Mouse (Mus musculus) liver (tissue): Measurements from ENCODE around the gene Psmd13.

ENCODE experiments used
- DNase-seq: peaks from one replicate; pipeline ENCODE4 v3.0.0-alpha.2; 2020; ENCODE audit warnings: mixed read lengths

Gene Psmd13

DNA sequence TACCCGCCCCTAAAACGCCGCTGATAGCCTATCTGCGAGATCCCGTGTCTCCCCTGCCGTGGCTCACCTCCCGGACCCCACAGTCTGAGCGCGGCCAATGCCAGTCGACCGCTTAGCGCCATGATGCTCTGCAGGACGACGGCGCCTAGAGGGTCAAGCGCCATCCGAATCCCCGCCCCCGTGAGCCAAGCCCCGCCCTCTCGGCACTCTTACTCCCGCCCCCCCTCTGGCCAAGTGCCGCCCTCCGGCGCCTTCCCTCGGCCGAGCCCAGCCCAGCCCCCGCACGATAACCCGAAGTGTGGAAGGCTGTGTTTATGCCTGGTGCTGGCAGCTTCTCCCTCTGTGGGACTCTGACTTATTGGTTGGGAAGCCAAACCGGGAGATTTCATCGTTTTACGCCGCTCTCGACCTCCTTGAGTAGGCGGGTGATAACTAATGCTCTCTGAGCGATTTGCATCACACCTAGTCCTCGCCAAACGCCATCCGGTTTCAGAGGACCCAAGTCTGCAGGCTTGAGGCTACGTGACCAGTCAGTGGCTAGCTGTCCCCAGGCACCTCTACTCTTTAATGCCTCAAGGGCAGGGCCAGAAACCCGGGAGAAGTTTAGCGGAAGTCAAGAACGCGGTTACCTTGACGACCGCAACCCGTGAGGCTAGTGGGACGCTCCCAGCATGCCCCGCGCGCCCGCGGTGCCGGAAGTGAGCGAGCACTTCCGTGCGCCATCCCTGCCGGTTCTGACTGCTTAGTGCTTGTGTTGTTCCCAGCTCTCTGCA, at the start of gene Psmd13, which contains the start of gene Sirt3:
TSS of gene Psmd13 (plus strand) at position 273 of the 773 bp plus-strand sequence.
TSS of gene Sirt3 (minus strand) at position 614 of the 773 bp plus-strand sequence.
- peak; percentile 95 for DNase-seq

DNA sequence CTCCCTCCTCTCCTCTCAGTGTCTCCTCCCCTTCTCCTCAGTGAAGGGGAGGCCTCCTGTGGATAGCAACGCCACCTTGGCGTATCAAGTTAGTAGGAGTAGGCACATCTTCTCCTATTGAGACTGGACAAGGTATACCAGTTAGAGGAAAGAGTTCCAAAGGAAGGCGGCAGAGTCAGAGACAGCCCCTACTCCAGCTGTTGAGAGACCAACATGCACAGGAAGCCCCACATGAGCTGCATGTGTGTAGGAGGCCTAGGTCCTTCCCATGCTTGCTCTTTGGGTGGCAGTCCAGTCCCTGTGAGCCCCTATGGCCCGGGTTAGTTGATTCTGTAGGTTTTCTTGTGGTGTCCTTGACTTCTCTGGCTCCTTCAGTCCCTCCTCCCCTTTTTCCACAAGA, 48.4 kb upstream of the Psmd13 start:
- DNase-seq, result no peak

DNA sequence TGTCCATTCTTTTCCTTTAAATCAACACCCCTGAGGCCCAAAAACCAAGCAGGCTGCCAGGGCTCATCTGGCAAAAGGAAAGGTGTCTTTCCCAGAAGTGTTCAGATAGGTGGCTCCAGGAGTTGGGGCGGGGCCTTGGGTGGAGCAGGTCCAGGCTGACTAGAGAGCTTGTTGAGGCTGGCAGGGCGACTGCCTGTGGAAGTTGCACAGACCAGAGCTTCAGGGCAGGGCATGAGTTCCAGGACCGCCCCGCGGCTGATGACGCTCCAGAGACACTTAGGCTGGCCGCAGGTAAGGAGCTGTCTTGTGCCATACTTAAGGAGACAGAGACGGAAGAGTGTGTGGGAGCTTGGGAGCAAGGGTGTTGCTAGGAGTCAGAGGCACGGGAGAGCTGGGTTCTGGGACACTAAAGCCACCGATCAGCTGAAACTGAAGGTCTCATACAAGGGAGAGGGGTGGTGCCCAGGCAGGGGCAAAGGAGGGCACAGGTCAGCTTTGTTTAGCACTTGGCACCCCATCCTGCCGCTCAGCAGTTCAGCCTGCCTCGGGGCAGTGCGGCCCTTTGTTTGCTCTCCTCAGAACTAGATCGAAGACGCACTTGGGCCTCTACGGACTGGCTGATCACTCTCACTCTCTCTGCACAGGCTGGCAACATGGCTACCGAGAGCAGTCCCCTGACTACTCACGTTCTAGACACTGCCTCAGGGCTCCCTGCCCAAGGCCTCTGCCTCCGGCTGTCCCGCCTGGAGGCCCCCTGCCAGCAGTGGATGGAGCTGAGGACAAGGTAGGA, 46.6 kb upstream of the Psmd13 start, which contains the start of gene Urah:
TSS of gene Urah (plus strand) at position 51 of the 790 bp plus-strand sequence.
- DNase-seq, result peak; percentile 28

DNA sequence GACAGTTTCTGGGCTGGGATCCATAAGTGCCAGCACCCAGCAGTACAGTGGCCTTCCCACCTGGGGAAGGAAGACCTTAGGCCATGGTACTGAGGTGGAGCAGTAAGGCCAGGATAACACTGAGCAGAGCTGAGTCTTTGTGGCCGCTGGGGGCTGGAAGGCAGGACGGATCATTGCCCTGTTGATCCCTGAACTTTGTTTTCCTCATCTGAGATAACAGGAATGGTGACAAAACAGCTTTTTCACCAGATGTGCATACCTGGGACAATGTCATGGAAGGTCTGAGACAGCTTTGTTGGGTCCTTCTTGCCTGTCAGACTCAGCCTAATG, 46.0 kb upstream of the Psmd13 start:
- DNase-seq, result no peak

DNA sequence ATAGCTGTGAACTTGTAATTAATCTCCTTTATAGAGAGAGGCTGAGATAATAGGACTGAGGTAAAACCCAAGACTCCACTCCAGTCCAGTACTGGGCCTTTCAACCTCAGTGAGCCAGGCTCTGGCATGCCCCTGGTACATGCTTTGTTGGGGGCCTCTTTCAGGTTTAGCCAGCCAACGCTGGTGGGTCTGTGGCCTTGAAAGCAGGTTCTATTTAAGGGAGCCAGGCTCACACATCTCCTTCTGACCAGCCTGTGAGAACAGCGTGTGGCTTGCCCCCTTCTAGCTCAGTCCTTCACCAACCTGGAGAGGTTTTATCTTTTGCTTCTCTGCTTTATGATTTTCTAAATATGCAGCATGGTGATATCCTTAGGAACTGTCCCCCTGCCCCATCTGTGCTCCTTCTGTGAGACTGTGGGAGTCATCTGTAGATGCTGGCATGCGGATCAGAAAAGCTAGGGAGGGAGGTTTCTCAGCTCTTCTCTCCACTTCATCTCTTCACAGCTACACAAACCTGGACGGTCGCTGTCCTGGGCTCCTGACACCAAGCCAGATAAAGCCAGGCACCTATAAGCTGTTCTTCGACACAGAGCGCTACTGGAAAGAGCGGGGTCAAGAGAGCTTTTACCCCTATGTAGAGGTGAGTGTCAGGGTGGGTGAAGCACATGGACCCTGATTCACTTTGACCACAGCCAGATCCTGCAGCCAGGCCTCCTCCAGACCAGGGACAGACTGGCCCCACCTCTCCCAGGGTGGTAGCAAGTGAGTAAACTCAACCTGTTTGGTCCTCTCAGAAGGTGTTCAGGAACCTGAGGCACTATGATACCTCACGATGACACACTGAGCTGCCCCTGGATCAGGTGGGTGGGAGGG, 45.3 kb upstream of the Psmd13 start:
- no peak for DNase-seq

DNA sequence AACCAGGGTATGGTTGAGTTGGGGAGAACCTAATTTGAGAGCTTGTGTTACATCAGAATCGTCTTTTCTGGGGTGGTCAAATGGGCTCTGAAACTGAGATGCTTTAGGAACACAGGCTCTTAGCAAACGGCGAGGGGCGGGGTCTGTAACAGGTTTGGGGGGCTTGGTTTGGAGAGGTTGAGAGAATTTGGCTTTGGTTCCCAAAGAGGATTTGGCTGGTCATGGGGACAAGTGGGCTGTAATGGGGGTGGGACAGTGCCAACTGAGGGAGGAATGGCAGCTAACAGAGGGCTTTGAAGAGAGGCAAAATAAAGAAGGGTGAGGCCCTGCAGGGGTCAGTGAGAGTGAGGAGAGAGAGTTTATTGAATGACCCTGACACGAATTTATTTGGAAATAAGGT, 42.2 kb upstream of the Psmd13 start:
- DNase-seq, result no peak

DNA sequence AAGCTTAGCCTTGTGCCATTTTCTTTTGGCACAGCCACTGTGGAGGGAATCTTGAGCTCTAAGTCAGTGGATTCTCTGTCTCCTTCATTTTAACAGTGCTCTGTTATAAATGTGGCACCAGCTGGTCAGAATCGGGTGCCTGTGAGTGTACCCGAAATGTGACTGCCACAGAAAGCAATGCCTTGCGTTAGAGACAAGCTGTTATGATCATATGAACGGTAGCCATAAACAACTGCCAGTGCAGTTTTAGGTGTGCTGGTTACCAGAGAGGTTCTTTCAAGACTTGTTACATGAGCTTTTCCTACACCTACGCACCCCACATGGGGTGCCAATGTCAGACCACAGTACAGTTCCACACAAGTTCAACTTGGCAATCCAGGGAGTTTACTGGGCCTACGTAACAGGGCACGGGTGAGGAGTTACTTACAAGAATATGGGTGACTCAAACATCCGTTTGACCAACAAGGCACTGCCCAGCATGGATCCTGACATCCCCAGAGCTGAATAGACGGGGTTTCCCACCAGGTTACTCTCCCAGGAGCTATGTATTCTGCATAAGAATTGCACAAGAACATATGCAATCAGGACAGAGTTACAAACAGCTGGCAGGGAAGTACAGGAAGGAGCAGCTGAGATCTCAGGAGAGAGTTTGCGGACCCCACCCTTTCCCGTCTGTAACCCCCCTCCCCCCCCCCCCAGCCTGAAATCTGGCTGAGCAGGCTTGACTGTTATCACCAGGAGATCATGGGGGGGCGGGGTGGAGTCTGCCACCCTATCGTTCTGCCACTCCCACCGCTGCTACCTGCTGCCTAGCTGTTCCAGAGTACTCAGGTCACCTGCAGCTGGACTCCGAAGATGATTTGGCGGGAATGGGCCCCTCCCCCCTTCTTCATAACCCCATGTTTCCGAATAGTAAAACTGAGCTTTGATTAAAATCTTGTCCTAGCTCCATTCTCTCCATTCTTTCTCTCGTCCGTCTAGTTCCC, 40.7 kb upstream of the Psmd13 start:
- no peak for DNase-seq

DNA sequence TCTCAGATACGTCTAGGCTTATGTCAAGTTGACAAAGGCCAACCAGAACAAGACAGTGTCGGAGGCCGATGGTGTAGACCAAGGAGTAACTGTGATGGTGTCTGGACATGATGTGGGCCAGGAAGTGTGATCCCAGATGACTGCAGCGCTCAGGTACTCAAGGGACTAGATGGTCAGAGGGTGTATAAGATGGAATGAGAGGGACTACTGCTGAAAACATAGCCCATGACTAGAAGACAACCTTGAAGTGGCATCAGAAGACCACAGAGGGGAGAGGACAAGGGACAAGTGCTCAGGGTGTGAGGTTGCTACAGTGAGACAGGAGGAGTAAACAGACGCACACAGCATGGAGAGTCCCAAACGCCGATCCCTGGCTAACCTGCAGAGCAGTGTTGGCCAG, 38.0 kb upstream of the Psmd13 start:
- no peak for DNase-seq

DNA sequence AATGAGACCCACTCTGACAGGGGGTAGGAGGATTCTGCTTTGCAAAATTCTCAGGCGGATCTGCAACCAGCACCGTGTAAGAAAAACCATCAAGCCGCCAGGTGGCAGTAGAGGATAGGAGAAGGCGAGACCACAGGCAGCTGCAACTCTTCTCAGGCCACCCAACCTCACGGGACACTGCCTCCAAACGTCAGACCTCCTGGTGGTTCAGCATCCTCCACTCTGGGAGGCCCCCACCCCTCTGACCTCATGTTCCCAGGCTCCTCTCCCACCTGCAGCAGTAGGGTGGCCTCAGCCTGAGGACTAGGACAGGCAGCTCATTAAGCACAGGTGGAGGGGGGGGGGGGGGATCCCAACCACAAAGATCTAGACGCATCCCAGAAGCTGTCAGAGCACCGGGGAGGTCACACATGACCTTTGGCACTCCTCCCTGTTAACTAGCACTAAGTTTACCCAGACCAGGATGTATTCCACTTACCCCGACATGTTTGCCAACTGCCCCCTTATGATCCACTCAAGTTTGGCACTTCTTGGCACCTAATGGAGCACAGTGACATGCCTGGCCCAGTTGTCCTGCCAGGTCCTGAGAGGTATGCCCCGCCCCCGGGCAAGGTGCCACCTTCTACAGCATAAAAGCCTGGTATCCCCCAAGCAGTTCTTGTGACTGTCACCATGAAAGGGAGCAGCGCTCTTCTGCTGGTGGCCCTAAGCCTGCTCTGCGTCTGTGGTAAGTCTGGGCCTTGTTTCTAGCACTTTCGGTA, 36.7 kb upstream of the Psmd13 start, which contains the start of gene Scgb1c1:
TSS of gene Scgb1c1 (plus strand) at position 643 of the 761 bp plus-strand sequence.
- peak; percentile 89 for DNase-seq

DNA sequence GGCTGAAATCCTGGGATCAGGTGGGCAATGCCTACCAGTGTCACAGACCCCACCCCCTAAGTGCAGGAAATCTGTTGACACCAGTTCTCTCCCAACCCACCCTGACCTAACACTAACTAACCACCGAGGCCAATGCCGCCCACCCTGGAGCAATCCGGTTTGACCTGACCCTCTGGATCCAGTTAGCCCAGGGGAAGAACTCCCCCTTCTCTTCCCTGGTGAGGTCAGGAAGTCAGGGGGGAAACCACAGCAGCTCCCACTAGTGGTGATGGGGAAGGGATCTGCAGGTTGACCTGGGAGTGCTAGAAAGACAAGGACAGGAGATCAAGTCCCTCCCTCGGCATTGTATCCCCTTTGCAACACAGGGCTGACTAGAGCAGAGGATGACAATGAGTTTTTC, 36.1 kb upstream of the Psmd13 start:
- DNase-seq, result no peak

DNA sequence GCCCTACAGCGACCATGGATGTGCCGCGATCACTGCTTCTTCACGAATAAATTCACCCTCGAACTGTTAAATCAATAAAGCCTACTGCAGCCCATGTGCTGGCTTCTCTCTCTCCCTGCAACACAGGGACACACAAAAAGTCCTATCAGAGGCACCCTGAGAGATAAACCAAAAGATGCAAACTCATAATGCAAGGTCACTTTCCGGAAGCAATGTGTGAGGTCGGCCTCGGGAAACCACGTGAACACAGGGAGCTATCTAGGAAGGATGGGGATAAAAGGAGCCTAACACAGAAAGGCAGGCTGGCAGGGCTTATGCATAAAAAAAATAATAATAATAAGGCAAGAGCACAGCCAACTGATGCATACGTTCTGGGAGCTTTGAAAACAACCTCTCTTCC, 35.1 kb upstream of the Psmd13 start:
- no peak for DNase-seq

DNA sequence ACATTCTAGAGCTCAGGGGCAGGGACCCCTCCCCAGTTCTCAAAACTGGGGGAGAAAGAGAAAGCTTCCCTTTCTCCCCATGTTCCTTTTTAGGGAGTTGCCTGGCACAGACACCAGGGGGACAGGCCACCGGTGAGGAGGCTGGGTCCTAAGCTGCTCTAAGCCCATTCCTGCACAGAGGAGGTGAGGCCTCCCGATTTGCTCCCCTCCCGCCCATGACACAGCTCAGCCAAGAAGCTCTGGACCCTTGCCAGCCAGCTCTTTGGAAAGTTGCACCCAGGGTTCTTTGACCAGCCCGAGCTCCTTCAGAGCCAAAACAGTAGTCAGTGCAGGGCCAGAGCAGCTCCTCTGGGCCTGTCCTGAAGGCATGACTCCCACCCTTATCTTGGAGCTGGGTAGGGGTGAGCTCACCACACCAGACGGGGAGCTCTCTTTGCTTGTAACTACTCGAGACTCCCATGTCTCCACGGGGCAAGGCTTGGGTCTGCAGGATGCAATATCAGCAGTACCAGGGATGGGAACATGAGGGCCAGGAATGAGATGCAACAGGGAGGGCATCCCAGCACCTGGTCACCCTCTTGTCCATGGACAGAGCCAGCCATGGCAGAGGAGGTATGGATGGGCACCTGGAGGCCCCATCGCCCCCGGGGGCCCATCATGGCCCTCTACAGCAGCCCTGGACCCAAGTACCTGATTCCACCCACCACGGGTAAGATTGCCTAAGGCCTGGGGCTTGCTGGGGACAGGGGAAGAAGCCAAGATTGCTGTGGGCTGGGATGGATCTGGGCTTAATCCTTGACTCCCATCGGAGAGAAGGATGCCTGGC, 33.8 kb upstream of the Psmd13 start, which contains the start of gene Odf3:
TSS of gene Odf3 (plus strand) at position 51 of the 826 bp plus-strand sequence.
- DNase-seq, result no peak

DNA sequence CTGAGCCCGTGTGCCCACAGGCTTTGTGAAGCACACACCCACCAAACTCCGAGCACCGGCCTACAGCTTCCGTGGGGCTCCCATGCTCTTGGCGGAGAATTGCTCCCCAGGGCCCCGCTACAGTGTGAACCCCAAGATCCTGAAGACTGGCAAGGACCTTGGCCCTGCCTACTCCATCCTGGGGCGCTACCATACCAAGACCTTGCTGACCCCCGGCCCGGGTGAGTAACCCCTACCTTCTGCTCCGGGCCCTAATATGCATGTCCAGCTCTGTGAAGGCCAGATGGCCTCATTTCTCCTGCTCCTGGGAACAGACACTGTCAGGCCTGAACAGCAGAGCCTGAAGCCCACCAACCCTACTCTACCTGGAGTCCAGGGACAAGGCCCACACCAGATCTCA, 33.2 kb upstream of the Psmd13 start:
- no peak for DNase-seq

DNA sequence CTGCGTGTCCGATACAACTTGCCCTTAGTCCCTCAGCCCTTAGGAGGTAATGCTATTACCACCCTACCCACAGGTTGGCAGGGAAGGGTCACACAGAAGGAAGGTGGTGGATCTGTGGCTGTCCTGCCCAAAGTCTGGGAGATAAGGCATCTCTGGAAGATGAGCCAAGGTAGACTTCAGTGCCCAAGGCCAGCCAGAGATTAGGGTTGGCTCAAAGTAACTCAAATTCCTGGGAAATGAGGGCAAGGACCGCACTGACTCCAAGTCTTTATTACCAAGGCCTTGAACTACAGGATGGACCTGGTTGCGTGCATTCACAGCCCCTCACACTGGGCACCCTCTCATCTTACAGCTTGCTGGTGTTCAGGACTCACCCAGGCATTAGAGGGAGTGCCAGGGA, 29.9 kb upstream of the Psmd13 start:
- DNase-seq, result no peak

DNA sequence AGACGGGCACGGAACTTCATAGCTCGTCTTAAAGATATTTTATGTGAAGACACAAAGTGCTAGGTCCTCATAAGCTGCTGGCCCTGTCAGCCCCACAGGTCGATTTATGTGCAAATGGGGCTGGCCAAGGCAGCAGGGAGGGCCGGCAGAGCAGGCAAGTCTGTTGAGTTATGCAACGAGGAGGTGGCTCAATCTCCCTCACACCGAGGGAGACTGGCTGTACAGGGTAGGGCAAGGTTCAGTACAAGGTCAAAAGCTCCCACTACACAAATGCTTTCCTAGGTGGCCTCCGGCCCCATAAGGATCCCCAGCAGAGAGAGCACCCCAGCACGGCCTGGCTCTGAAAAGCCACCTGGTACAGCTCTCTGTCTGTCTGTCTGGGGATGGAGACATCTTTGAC, 28.4 kb upstream of the Psmd13 start:
- DNase-seq, result peak; percentile 24

DNA sequence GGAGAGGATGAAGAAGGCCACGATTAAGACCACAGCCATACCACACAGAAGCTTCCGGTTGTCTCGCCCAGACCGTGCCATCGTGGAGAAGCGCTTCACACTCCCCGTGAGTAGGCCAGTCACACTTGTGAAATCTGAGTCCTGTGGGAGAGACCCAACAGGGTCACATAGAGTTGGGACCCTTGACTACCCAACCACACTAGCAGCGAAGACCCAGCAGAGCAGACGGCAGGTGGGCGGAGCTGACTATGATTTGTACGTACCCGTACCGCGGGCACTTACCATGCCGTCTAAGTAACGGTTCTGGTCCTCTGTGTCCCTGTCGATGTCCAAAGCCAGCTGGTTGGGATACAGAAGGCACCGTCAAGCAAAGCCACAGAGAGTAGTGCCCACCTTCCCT, 27.3 kb upstream of the Psmd13 start:
- DNase-seq, result no peak

DNA sequence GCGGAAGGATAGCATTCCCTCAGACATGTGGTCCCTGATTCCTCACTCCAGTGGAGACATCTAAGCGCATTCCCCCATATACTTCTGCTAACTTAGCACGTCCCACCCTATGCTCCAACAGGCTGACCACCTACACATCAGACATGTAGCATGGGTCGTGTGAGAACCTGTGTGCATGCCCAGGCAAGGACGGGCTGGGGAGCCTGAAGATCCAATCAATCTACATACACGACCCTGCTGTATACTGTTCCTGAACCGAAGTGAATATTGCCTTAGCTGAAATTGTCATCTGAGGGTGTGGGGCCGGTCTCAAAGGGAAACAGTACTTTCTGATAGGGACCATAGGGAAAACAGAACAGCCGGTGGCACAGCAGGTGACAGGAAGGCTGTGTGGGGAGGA, 26.6 kb upstream of the Psmd13 start:
- no peak for DNase-seq

DNA sequence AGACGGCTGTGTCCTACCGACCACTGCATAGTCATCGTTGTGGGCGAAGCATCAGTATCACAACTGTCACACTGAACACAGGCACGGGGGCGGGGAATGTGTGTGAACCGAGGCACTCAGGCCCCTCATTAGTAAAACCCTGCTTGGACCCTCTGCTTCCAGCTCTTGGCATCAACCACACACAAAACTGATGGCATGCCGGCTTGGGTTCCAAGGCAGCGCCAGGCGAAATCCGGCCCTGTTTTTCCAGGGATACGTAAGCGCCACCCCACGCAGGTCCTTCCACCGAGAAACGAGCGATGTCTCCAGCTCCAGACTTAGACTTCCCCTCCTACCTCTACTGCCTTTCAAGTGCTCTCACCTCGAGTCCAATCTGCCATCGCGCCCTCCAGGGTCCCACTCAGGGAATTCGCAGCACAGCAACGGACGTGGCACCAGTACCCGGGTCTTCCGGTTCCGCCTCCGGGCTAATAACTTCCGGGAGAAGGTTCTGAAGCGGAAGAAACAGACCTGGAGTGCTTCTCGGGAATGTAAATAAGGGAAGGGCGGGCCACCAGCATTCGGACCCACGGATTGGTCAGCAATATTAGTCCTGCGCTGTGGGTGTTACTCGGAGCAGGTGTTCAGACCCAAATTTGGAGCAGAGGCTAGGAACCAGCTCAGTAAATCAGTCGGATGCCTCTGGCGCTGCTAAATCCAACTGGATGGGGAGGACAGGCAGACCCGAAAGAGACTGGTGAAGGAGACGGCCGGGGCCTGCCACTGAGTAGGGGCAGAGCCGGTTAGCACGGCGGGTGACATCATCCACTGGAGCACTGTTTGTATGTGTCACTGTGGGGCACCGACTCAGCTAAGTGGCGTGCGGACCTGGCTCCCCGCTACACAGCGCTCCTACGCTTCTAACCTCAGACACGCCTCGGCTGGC, 25.6 kb upstream of the Psmd13 start, which contains the start of gene Gm45785:
TSS of gene Gm45785 (minus strand) at position 472 of the 925 bp plus-strand sequence.
- peak; percentile 88 for DNase-seq
